Mouse (Mus musculus): Measurements from ENCODE around the gene Aldh3b1.

Gene Aldh3b1

GRCm38 (mm10) chr19:3942986-3943735 is 13.6 kb upstream of the Aldh3b1 start:
- no peak for DNase-seq (ENCODE audit: low read depth, low spot score)

GRCm38 (mm10) chr19:3942315-3942714 is 12.7 kb upstream of the Aldh3b1 start:
- no peak for DNase-seq (ENCODE audit: low read depth, low spot score)

- DNase-seq (ENCODE audit: low read depth, low spot score), result no peak
These were observed 6.6 kb upstream of the Aldh3b1 start for GRCm38 (mm10) chr19:3935896-3936850.

- DNase-seq (ENCODE audit: low read depth, low spot score), result peak; percentile 72
These were observed 5.7 kb upstream of the Aldh3b1 start, which contains the start of gene Unc93b1 for GRCm38 (mm10) chr19:3935032-3935895. Unc93b1 (plus strand) TSS chr19:3935186.

GRCm38 (mm10) chr19:3931716-3932115 is 2.1 kb upstream of the Aldh3b1 start:
- no peak for DNase-seq (ENCODE audit: low read depth, low spot score)

GRCm38 (mm10) chr19:3930262-3931057 is 852 bp upstream of the Aldh3b1 start:
- DNase-seq (ENCODE audit: low read depth, low spot score), result no peak

- no peak for DNase-seq (ENCODE audit: low read depth, low spot score)
These were observed 829 bp downstream of the Aldh3b1 start for GRCm38 (mm10) chr19:3928779-3929178.

- no peak for DNase-seq (ENCODE audit: low read depth, low spot score)
These were observed 1.6 kb downstream of the Aldh3b1 start for GRCm38 (mm10) chr19:3927989-3928388.

- DNase-seq (ENCODE audit: low read depth, low spot score), result no peak
These were observed 2.9 kb downstream of the Aldh3b1 start for GRCm38 (mm10) chr19:3926685-3927084.

- DNase-seq (ENCODE audit: low read depth, low spot score), result peak; percentile 94
These were observed 3.3 kb downstream of the Aldh3b1 start for GRCm38 (mm10) chr19:3926279-3926678.

- no peak for DNase-seq (ENCODE audit: low read depth, low spot score)
These were observed 3.7 kb downstream of the Aldh3b1 start for GRCm38 (mm10) chr19:3925859-3926258.

GRCm38 (mm10) chr19:3924868-3925267 is 4.7 kb downstream of the Aldh3b1 start:
- DNase-seq (ENCODE audit: low read depth, low spot score), result no peak

- DNase-seq (ENCODE audit: low read depth, low spot score), result no peak
These were observed 5.4 kb downstream of the Aldh3b1 start for GRCm38 (mm10) chr19:3924190-3924589.

GRCm38 (mm10) chr19:3923586-3923985 is 6.0 kb downstream of the Aldh3b1 start:
- no peak for DNase-seq (ENCODE audit: low read depth, low spot score)

- peak; percentile 66 for DNase-seq (ENCODE audit: low read depth, low spot score)
These were observed 6.8 kb downstream of the Aldh3b1 start for GRCm38 (mm10) chr19:3922661-3923371.

GRCm38 (mm10) chr19:3919928-3920327 is 9.7 kb downstream of the Aldh3b1 start:
- DNase-seq (ENCODE audit: low read depth, low spot score), result no peak

- DNase-seq (ENCODE audit: low read depth, low spot score), result no peak
These were observed 12.9 kb downstream of the Aldh3b1 start for GRCm38 (mm10) chr19:3916727-3917126.

GRCm38 (mm10) chr19:3914535-3914934 is 15.1 kb downstream of the Aldh3b1 start:
- DNase-seq (ENCODE audit: low read depth, low spot score), result no peak

- no peak for DNase-seq (ENCODE audit: low read depth, low spot score)
These were observed 15.9 kb downstream of the Aldh3b1 start for GRCm38 (mm10) chr19:3913692-3914091.

Data from 3T3-L1 (cell line).